Mouse (Mus musculus): ENCODE data around the gene Lipc.

The Lipc gene

DNA sequence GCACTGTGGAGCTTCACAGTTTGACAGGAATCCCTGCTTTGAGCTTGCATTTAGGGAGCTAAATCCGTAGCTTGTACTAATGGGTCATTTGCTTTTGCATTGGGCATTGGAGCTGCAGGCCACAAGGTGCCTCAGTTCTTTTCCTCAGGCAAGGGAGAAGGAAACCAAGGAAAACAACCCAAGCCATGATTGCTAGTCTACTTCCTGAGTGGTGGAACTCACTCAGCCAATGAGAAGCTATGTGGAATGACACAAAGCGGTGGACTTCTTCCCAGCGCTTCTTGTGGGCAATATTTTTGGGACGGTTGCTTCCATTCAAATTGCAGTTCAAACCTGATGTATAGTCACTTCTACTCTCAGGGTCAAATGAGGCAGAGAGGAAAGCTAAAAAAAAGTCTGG, at the start of gene Lipc:
Gene Lipc, minus strand, starts transcription at position 101 of the 400 bp plus-strand sequence.
- DNase-seq, result no peak

- DNase-seq, result no peak
Observed at GRCm38 (mm10) chr9:70999161-70999560, 47.1 kb upstream of the Lipc start.

DNA sequence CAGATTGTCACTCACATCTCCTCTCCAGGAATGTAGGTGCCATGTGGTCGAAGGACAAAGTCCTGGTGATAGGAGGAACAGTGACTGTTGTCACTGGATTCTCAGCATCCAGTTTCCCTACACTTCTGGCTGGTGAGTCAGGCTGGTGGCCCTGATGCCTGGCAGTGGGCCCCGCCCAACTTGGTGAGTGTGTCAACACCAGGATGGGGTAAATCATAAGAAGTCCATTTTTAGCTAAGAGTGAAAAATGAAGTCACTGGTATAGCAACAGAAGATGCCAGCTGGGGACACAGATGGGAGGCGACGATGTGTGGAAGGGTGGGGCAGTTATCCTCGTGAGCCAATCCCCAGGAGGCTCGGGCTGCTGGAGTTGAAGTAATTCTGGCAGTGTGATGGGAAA, 46.7 kb upstream of the Lipc start:
- DNase-seq, result no peak

- no peak for DNase-seq
Observed at GRCm38 (mm10) chr9:70993326-70993725, 41.3 kb upstream of the Lipc start.

DNA sequence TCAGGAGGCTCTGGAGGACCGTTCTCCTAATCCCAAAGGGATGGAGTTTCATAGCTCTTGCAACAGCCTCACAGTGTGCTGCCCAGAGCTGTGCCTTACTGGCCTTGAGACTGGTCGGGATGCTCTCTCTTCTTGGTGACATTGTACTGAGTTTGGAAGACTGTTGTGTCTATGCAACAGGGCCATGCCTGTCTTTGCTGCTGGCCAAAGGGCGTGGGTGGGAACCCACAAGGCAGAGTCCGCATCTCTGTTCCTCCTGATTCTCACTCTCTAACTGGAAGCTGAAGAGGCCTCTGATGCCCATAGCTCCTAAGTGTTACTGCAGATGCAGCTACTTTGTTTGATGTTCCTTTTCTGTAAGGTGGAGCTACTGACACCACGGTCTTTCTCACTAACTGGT, 39.4 kb upstream of the Lipc start:
- no peak for DNase-seq

DNA sequence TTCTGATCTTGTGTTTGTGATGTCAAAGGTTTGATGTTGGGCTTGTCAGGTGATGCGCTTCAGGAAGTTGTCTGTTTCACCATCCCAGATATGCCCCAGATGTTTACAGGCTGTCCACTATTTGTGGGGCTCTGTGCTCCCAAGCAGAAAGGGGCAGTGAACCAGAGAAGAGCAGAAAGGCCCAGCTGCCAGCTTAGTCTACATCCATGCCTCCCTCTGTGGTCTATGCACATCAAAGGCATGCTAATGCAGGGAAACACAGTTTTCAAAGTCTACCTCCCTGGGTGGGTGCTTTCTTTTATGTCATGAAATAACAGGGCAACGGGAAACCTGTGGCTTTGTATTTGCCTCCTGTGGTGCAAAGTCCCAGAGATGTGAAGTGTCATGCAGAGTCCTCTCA, 35.2 kb upstream of the Lipc start:
- DNase-seq, result no peak

DNA sequence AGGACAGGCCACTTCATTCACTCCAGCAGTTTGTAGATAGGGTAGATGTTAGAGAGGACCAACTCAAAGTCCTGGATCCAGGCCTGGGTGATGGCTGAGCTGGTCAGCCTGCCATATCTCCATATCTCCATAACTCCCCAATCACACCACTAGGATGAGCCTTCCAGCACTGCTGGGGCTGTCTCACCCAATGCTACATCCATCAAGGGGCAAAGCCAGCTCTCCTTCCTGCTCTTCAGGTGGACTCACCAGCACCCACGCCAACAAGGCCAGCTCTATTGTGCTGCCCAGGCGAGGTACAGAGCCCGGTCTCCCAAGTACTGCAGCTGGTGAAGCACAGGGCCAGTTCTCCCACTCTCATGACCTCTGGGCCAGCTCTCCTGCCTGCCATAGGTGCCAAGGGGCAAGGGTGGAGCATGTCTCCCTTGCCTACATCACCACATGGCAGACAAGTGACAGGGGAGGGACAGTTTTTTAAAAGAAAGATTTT, 31.0 kb upstream of the Lipc start:
- DNase-seq, result no peak

DNA sequence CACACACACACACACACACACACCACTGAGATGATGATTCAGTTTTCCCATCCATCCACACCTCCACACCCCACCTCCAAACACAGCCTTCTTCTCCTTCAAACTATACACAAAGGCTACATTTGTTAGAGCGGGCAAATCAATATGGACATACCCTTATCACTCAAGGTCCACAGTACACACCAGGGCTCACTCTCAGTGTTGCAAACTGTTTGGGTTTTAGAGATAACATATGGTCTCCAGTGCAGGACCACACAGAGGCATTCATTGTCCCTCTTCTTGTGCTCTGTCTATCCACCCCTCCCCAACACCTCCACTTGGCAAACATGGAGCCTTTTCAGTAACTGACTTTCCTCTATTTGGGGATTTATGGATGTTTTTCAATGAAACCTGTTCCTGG, 29.7 kb upstream of the Lipc start:
- no peak for DNase-seq

DNA sequence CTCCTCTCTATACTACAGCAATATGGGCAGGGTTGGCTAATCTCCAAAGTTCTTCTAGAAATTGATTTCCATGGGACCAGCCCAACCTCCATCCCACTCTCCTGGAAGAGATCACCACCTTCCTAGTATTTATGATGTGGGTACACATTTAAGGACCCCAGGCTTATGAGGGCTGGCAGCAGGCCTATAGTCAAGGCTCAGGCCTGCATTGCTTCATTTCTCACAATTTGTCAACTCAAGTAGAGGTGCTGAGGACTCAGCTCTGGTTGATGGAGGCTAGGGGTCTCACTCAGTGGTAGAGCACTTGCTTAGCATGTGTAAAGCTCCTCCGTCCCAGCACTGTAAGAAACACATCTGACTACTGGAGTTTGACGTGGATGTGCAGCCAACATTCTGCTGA, 27.6 kb upstream of the Lipc start:
- DNase-seq, result no peak

- no peak for DNase-seq
Observed at GRCm38 (mm10) chr9:70979171-70979570, 27.1 kb upstream of the Lipc start.

DNA sequence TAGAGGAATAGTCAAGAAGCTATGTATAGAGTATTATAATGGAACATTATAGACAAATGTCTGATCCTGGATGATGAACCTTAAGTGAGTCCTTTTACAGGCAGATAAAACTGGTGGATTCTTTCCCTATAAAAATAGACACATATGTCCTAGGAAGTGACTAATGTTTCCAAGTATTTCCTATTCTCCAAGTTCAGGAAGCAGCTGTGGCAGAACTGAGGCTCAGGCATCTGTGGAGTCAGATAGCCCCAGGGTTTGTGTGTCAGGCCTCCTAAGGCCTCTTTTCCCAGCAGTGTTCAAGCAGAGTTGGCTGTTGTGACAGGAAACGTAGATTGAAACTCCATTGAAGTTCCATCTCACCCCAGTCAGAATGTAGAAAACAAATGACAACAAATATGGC, 25.4 kb upstream of the Lipc start:
- no peak for DNase-seq

- DNase-seq, result no peak
Observed at GRCm38 (mm10) chr9:70975921-70976320, 23.9 kb upstream of the Lipc start.

DNA sequence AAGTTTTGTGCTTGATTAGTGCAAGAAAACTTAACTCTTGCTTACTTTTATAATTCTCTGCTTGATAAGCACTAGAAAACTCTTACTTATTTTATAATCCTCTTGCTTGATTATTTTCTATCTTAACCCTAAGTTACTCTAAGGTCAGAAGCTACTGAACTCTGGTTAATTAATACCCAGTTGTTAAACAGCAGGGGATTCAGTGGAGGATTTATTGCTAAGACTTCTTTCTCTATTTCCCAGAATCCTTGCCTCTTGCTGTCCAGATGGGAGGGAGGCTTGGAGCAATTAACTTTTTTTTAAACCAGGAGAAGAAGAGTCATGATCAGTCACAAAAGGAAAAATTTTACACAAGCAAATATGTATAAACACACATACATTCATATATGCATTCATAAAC, 21.3 kb upstream of the Lipc start:
- no peak for DNase-seq

- DNase-seq, result no peak
Observed at GRCm38 (mm10) chr9:70969244-70969643, 17.2 kb upstream of the Lipc start.

DNA sequence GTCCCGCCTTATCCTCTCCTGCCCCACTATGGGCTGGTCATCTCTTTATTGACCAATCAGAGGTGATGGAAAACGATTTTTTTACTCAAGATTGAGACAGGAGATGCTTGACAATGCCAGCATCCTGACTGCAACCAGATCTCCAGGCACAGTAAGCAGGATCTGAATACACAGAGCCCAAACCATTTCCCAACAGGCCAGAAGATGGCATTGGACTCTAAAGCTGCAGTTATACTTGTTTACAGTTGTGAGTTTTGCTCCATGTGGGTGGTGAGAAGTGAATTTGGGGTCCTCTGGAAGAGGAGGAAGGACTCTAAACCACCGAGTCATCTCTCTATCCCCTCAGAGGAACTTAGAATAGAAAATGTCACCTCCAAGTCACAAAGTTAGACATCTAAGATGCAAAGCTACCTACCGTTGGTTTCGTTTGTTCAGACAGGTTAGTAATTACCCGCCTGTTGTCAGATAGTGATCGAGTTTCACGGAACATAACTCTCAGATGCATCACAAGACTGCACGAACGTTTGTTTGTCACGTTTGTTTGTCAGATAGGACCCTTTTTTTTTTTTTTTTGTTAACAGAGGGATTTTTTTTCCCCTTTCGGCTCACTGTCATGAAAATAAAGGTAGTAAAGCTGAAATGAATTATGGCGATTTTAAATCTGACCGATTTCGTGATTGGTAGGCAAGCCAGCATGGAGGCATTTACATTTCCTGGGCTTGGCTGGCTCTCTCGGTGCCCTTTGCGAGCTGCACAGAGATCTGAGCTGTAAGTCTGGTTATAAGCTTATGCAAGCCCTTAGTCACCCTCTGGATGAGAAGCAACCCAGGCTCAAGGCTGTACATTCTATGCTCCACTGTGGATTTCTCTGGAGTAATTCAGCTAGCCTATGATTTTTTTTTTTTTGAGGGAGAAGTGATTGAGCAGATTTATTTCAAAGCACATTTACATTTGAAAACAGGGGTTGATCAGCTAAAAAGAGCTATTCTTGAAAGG, 14.3 kb upstream of the Lipc start:
- DNase-seq, result no peak

GRCm38 (mm10) chr9:70965422-70965821, 13.4 kb upstream of the Lipc start:
- no peak for DNase-seq

DNA sequence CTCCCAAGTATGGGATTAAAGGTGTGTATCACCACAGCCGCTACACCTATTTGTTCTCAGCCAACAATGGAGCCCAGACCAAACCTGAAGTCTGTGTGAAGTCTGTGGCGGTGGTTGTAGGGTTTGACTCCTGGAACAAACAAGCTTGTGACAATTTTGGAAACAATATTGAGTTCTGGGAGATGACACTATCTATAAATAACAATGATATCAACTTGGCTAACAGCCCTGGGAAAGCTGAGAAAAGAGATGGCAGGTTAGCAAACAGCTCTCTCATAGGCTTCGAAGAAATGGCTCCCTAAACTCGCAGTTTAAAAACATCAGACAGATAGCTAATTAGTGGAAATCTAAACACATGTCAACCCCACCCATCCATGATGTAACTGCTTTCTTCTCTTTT, 13.0 kb upstream of the Lipc start:
- DNase-seq, result no peak

GRCm38 (mm10) chr9:70963461-70963891, 11.4 kb upstream of the Lipc start:
- no peak for DNase-seq

GRCm38 (mm10) chr9:70962781-70963455, 10.9 kb upstream of the Lipc start:
- no peak for DNase-seq

DNA sequence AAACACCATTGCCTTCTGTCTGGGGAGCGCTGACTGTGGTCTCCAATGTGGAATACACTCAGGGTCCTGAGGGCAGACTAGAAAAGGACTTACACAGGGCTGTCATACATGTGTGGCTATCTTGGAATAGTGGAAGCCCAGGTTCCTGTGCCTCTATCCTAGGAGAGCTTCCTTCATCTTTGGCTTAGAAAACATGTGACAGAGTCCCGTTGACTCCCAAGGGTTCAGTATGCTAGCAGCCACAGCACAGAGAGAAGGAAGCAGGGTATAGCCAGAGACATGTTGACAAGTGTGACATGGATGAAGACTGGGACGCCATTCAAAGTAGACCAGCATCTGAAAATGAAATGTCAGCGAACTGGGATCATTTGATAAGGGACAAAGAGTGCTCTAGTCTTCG, 8.3 kb upstream of the Lipc start:
- no peak for DNase-seq

DNA sequence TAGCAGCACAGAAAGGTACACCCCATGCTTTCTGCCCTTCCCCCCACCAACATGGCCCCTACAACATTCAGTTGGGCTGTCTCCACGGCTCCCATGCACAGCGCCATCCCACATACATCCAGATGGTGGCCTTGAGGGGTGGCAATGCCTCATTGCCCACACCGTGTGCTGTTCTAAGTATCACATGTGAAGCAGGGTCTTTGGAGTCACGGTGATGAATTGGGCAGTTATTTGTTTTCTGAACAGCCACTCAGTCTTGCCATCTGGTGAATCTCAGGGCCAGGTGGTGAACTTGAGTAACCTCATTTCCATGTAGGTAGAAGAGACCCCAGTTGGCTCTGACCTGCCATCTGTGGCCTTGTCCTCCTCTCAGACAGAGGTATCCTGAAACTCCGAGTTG, 7.8 kb upstream of the Lipc start:
- no peak for DNase-seq

GRCm38 (mm10) chr9:70959447-70959846, 7.4 kb upstream of the Lipc start:
- DNase-seq, result no peak

- no peak for DNase-seq
Observed at GRCm38 (mm10) chr9:70958381-70958780, 6.4 kb upstream of the Lipc start.

- no peak for DNase-seq
Observed at GRCm38 (mm10) chr9:70957717-70958116, 5.7 kb upstream of the Lipc start.
